Mouse (Mus musculus) kidney, adult 9 months (tissue): ENCODE results near the gene Arf3.
A peak's percentile ranks its signal among the peaks of the same experiment; 100 is the strongest.

Experiments used
- DNase-seq: peaks from one replicate; pipeline ENCODE4 v3.0.0; 2022

Arf3 gene

GRCm38 (mm10) chr15:98707766-98708372 lies 55.1 kb downstream of the Arf3 start, which contains the start of gene Ccdc65:
TSS of gene Ccdc65 (plus strand) at chr15:98708207.
- DNase-seq, result peak; percentile 96

- no peak for DNase-seq
Measured at GRCm38 (mm10) chr15:98704312-98704711, 58.7 kb downstream of the Arf3 start.

- DNase-seq, result peak; percentile 89
Measured at GRCm38 (mm10) chr15:98699190-98700105, 63.6 kb downstream of the Arf3 start.

GRCm38 (mm10) chr15:98696216-98696615 lies 66.8 kb downstream of the Arf3 start:
- DNase-seq, result no peak

- DNase-seq, result peak; percentile 92
Measured at GRCm38 (mm10) chr15:98695726-98696125, 67.3 kb downstream of the Arf3 start.

GRCm38 (mm10) chr15:98692171-98692715 lies 70.8 kb downstream of the Arf3 start:
- DNase-seq, result peak; percentile 75

- DNase-seq, result peak; percentile 37
Measured at GRCm38 (mm10) chr15:98691486-98692147, 71.4 kb downstream of the Arf3 start.

GRCm38 (mm10) chr15:98689682-98690081 lies 73.3 kb downstream of the Arf3 start:
- no peak for DNase-seq
